Mouse (Mus musculus) mouse trophoblast stem cell (cell line): ENCODE results near the gene Hist2h2aa2.
"Not testable (repeated sequence)": the region's sequence is repeated elsewhere in the genome, so short reads cannot be mapped to it uniquely, and the experiment has no call there.

Experiments
- in situ Hi-C, 2 experiments: fragments of 300-500 bp; cut with MseI, MboI; formaldehyde crosslinking; loops; 2 replicates in 1 of 2; 3 replicates in 1 of 2; pipeline ENCODE4 v1.15.1; 2025

The Hist2h2aa2 gene

DNA sequence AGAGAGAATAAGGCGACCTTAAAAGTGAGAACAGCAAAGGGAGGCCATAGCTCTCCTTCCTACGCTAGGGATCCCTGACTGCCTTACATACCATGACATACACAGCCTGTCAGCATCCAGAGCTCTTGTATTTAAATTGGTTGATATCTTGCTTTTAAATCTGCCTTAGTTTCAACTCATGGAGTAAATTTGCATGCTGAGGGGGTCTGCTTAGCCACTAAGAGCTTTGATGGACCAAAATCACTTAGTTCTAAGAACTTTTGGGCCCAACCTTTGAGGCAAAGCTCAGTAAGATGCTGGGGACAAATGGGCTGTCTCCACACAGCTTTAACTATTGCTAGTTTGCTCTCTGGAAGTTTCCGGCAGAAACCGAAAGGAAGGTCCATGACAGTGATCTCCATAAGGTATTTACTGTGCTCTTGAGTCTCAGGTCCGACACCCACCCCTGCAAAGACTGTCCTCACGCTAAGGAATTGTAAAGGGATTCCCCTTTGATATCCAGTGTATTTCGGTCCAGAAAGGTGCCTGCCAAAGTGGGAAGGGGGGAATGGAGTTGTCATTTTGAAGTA lies 2.7 kb downstream of the Hist2h2aa2 start:
- in situ Hi-C loops, result no loop called here

DNA sequence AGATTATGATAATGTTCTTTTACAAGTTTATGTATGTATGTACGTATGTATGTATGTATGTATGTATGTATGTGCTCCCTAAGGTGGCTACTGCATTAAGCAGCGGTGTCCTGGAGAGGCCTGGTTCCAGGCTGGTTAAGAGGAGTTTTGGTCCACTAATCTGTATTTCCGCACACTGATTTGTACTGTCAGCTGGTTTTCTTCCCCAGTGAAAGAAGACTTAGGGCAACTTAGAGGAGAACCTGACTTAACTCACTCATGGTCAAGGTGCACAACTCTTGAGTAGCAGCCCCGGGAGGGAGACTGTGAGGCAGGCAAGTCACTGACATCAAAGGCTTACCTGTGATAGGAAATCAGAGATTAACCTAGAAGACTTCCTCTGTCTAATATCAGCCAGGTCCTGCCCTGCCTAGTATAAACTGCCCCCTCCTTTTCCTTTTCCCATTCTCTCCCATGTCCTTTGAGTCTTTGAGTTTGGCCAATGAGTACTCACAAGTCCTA lies 3.2 kb downstream of the Hist2h2aa2 start:
- in situ Hi-C loops, result no loop called here

DNA sequence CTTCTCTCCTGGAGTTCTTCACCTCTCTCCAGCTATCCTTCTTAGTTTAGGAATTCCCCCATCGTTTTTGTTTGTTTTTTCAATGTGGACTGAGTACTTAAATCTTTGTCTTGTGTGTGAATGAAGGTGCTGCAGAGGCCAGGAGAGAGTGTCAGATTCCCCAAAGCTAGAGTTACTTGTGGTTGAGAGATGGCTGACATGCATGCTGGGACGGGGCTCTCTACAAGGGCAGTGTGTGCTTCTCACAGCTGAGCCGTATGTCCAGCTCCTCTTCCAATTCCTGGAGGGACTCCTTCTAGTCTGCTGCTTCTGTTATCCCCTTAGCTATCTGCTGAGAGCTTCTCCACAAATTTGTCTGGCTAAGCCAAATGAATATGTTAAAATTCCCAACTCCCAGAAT lies 4.2 kb downstream of the Hist2h2aa2 start:
- in situ Hi-C loops, result no loop called here

DNA sequence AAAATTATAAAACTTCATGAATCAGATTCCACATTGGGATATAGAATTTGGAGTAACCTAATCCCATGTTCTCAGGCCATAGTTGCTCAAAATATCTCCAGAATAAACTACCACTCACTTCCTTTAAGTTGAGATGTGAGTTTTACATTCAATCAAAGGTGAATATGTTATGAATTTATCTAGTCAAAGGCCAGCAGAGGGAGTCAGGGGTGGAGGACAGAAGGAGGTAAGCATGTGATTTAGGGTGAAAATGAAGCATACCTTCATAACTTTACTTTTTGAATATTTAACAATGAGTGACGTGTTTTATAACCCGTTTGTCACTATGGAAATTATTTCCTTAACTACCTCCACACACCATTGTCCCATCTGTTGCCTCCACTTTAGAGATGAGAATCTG lies 5.2 kb downstream of the Hist2h2aa2 start:
- in situ Hi-C loops, result no loop called here

DNA sequence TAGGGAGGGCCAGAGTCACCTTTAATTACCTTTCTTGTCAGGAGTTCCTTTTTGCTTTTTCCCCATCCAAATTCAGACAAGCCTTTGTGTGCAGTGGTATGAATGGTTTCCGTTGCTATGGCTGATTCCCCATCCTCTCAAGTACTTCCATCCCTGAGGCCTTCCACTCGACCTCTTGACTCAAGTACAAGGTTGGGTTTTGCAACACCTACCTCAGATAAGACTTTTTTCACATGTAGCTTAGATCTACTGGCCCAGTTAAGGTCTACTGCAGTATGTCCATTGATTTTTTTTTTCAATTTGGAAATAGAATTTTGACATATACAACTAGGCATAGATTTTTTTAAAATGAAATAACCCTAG lies 8.3 kb downstream of the Hist2h2aa2 start:
- in situ Hi-C loops, result no loop called here

DNA sequence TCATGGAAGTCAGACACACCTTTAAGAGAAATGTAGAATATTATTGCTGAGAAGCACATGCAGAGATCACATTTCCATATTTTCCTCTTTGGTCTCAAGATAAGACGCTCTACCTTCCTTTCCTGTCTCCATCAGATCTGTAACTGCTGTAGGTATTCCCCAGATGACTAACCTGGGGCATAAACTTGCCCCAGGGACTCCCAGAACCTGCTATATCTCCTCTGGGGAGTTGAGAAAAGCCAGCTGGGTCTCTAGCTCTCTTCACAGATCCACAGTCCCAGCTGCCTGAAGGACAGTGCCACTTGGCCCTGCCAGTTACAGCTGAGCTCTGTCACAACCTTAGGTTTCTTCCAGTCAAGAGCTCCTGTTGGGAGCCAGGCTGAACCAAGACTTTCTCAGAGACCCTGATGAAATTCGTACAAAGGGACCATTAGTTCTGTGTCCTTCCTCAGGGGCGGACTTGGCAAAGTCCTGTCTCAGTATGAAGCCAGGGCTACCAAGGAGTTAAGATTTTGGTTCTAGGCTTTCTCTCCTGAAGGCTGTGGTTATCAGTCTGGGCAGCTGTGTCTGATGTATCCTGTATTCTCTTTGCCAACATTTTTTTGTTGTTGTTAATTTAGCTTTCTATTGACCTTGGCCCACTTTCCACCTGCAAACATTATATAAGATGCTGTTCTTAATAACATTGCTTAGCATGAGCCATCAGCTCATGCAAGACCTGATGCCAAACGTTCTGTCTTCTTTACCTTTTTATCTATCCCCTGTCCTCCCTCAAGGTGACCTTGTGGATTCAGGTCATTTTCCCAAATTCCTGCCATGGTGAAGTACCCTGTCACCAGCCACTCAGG lies 8.9 kb downstream of the Hist2h2aa2 start:
- in situ Hi-C loops, result no loop called here

DNA sequence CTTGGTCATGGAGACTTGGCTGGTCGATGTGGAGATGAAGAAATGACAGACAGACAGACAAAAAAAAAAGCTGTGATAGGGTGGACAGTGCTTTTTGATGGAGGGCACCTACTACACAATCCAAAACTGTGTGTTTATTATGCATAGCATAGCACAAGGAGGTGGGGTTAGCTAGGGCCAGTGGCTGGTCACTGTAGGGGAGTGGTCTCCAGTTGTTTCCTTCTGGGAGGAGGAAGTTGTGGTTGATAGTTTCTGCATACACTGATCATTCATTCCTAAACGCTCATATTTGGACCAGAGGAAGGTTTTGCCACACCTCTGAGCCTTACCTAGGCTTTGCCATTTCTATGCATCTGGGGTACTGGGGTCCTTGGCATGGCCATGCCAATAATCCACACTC lies 9.7 kb downstream of the Hist2h2aa2 start:
- in situ Hi-C loops, result no loop called here

DNA sequence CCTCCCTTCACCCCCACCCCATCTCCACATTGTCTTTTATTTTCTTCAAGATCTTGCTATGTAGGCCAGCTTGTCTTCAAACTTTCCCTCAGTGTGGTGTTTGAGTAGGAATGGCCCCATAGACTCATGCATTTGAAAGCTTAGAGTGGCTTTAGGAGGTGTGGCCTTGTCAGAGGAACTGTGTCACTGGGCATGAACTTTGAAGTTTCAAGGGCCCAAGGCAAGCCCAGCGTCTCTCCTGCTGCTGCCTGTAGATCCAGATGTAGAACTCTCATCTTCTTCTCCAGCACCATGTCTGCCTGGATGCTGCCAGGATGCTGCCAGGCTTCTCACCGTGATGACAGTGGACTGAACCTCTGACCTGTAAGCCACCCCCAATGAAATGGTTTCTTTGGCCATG lies 11.2 kb downstream of the Hist2h2aa2 start:
- in situ Hi-C loops, result no loop called here

DNA sequence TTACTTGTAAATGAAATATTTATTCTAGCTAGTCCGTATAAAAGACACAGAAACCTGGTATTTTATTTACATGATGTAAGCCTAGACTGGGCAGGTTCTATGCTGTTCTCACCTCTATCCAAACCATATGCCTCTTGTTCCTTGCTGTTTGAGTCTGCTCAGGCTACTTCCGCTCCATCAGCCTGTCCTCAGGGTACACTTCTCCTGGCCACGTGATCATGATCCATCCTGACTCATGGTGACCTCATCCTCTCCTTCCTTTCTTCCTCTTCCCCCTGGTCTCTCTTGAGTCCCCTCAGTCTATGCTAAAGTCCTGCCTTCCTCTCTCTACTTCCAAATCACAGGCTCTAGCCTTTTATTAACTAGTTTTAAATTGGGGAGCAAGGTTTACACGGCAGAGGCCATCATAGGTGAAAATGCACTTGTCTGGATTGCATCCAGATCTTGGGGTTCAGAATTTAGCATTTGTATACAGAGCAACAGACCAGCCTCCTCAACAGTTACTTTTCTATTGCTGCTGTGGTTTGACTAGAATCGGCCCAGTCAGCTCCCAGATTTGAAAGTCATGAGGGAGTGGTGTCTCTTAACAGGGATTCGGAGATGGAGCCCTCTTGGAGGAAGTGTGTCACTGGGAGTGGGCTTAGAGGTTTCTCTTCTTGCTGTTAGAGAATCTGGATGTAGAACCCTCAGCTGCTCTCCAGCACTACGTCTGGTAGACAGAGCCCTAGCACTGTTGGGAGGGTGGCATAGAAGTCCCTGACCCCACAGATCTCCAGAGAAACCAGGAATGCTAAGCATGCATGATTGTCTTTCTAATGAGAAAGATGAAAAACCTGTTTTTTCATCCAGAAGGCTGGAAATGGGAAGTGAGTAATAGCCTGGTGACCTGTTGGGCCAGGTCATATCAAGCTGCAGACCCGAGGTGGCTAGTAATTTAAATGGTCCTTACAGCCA lies 13.1 kb downstream of the Hist2h2aa2 start:
- in situ Hi-C loops, result no loop called here

DNA sequence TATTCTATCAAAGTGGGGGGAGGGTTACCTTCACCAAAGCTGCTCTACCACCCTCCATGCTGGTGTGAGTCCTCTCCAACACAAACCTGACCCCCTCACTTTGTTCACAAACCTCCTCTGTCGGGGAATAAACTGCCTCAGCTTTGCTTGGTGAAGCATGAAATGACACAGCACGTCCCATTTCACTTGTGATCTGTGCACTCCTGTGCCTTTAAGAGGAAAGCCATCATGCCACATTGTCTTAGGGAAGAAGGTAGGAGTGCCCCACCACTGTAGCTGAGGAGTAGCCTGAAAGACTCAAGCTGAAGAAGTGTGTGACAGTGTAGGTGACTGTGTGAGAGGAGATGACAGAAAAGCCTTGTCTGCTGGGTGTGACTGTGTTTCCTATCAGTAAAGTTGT lies 14.7 kb downstream of the Hist2h2aa2 start:
- in situ Hi-C loops, result no loop called here

DNA sequence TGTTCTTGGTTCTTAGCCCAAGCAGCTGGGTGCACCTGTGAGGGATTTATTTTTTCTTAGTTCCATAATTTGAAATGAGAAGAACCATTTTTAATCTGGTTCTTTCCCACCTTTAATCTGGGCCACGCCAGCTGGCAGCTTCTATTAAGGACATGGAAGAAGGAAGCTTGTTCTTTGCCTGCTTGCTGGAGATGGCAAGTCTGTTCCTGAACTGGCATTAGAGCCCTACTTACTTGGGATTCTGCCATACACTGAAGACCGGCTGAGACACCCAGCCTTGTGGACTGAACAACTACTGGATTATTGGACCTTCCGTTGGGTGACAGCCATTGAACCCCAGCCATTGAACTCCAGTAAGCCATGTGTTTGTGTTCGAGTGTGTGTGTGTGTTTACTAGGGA lies 17.3 kb downstream of the Hist2h2aa2 start:
- in situ Hi-C loops, result no loop called here

DNA sequence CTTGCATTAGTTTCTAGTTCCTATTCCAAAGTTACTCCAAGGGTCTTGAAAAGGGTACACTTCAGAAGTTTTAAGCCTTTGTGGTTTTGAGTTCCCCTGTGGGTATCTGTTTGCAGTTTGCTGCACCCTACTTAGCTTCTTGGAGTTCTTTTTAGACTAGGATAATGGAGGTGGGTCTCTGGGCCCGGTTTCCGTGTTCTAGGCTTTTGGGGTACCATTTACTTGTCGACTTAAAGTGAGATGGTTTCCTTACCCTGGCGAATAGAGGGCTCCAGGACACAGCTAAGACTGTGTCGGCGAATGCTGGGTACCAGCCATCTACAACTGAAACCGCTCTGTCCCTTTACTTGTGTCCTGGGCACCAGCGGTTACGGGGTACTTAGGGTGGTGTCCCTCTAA lies 18.4 kb downstream of the Hist2h2aa2 start:
- in situ Hi-C loops, result no loop called here

DNA sequence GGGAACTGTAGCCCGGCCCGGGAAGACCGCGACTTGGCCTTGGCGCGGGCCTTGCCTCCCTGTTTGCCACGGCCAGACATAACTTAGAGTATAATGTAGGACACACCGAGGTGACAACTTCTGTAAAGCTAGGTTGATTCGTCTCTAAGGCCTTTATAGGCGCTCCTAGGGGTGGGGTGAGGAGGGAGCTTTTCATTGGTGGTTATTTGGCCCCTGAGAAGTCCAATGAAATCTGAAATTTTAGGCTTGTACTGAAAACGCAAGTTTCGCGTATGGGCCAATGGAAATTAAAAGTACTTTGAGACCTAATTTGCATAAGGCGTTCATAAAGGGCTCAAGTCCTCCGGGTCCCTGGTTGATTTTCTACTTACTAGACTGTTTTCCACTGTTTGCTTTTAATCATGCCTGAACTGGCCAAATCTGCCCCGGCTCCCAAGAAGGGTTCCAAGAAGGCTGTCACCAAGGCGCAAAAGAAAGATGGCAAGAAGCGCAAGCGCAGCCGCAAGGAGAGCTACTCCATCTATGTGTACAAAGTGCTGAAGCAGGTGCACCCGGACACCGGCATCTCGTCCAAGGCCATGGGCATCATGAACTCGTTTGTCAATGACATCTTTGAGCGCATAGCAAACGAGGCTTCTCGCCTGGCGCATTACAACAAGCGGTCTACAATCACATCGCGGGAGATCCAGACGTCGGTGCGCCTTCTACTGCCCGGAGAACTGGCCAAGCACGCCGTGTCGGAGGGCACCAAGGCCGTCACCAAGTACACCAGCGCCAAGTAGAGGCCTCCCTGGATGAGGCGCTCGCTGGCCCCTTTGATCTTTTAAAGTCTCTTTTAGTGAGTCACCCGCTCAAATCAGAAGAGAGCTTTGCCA lies 19.1 kb downstream of the Hist2h2aa2 start, which contains the start of the genes Hist2h2ac and Hist2h2be:
Gene Hist2h2ac (minus strand): TSS at position 116 of the 875 bp plus-strand sequence.
Gene Hist2h2be (plus strand): TSS at position 355 of the 875 bp plus-strand sequence.
- in situ Hi-C loops, result no loop called here

DNA sequence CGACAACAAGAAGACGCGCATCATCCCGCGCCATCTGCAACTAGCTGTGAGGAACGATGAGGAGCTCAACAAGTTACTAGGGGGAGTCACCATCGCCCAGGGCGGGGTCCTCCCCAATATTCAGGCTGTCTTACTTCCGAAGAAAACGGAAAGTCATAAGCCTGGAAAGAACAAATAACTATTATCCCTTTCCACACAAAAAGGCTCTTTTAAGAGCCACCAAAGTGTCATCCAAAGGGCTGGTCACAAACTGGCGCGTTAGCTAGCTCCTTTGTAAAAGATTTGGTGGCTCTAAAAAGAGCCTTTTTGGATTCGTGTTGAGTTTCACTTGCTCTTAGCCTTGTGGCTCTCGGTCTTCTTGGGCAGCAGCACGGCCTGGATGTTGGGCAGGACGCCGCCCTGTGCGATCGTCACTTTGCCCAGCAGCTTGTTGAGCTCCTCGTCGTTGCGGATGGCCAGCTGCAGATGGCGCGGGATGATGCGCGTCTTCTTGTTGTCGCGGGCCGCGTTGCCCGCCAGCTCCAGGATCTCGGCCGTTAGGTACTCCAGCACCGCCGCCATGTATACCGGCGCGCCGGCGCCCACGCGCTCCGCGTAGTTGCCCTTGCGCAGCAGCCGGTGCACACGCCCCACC lies 19.8 kb downstream of the Hist2h2aa2 start:
- in situ Hi-C loops, result not testable (repeated sequence)

DNA sequence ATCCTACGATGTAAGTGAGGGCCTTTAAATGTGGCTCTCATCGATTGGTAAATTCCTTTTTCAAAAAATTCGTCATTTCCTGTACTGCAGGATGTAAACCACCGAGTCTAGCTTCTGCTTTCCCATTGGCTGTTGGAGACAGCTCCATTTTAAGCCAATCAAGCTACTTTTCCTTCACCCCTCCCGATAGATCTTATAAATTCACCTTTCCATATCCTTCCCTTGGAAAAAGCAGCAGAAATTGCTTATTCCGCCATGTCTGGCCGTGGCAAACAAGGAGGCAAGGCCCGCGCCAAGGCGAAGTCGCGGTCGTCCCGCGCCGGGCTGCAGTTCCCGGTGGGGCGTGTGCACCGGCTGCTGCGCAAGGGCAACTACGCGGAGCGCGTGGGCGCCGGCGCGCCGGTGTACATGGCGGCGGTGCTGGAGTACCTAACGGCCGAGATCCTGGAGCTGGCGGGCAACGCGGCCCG lies 20.4 kb downstream of the Hist2h2aa2 start, which contains the start of the genes Bola1 and Hist2h2ab:
Gene Bola1 (minus strand): TSS at position 49 of the 470 bp plus-strand sequence.
Gene Hist2h2ab (plus strand): TSS at position 205 of the 470 bp plus-strand sequence.
- in situ Hi-C loops, result no loop called here

DNA sequence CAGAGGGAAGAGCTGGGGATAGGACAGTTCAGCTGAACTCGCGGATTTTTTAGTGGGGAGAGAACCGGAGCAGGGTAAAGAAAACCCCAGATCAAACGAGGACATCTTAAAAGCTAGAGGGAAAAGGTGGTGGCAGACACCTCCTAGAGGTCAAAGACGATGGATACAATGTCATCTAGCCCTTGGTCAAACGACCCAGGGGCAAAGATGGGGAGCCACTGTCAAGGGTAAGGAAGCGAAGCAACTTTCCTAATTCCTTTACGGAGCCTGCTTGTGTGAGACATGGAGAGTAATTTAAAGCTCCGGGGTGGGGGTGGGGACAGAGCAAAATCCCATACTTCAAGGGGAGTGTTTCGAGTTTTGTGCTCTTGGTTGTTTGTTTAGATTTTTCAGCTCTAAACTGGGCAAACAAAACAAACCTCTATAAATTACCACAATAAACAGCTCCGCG lies 20.9 kb downstream of the Hist2h2aa2 start:
- in situ Hi-C loops, result no loop called here

DNA sequence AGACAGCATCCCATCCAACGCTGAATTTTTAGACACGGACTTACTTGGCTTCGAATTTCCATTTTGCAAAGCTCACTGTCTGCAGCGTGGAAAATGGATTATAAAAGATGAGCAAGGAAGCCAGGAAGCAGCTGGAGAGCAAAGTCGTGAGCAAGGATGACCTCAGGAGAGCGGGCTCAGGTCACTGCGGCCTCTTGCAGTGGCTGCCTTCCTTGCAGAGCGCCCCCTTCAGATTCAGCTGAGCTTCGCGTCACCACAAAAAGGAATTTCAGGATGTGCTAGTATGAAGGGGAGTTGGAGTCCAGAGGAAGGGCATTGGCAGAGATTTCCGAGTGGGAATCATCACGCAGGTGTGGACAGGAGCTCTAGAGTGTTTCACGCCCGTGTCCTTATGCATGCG lies 30.8 kb downstream of the Hist2h2aa2 start:
- in situ Hi-C loops, result no loop called here

DNA sequence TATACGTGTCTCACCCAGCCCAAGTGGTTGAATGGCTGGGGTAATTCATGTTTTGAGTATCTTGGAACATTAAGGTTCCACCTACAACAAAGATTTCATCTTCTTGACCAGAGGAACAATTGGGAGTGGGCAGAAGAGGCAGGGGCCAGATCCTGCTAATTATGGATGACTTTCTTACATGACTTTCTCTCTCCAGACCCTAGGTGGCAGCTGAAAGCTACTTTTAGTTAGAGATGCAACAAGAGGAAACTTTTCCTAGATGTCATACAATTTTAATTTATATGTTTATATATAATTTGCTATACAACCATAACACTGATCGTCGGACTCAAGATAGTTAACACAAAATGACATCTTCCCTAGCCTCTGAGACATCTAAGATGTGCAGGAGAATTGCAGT lies 32.3 kb downstream of the Hist2h2aa2 start:
- in situ Hi-C loops, result no loop called here

DNA sequence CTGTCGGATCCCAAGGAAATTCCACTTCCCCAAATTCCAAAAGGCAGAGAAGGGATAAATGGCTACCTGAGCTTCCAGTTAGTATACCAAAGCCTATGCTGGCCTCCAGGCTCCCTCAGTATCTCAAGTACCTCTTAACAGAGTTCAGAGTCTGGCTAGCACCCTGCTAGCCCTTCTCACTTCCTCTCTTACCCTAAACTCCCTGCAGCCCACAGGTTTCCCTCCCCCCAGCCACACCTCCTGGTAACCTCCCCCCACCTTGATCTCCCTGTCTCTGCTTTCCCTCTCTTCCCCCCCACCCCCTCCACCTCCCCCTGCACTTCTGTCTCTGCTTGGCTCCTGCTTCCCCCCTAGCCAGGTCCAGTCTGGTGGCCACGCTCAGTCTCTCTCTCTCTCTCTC lies 40.3 kb downstream of the Hist2h2aa2 start:
- in situ Hi-C loops, result no loop called here
